Mouse (Mus musculus) erythroblast, adult 5-6 weeks (primary cell): ENCODE results near the gene Cybrd1. TPM values are rescaled to one million over a fixed set of nuclear protein-coding genes. Genes with fewer than 3 reads are reported as not detected.

Experiments used
- ATAC-seq: replicated peaks from 2 replicates; pipeline ENCODE4 v1.8.0; 2016; ENCODE audit warnings: moderate number of reproducible peaks, mild to moderate bottlenecking, moderate TSS enrichment, inconsistent platforms; ENCODE audit not compliant: poor library complexity, low FRiP score, severe bottlenecking
- total RNA-seq, 2 experiments: library from RNA; stranded (forward) in 1 of 2; stranded (reverse) in 1 of 2; fragments of 150-400 nt in 1 of 2; fragments of 200-764, 138-1000 nt in 1 of 2; gene quantifications; 2 replicates each; pipeline versions ENCODE4 v1.2.3 to v1.2.4; 2015 to 2017; ENCODE audit warnings: low replicate concordance in 2 of 2

The Cybrd1 gene
- total RNA-seq (2015; ENCODE audit: low replicate concordance) (not detected in 2 replicates), total RNA-seq (2017; ENCODE audit: low replicate concordance) (not detected in 2 replicates)

GRCm38 (mm10) chr2:71117797-71118708 lies at the start of gene Cybrd1:
Gene Cybrd1, plus strand, starts transcription at chr2:71117923.
- ATAC-seq, result no peak

GRCm38 (mm10) chr2:71071601-71072000 lies 46.1 kb upstream of the Cybrd1 start:
- no peak for ATAC-seq

- ATAC-seq, result no peak
Measured at GRCm38 (mm10) chr2:71073330-71073729, 44.4 kb upstream of the Cybrd1 start.

DNA sequence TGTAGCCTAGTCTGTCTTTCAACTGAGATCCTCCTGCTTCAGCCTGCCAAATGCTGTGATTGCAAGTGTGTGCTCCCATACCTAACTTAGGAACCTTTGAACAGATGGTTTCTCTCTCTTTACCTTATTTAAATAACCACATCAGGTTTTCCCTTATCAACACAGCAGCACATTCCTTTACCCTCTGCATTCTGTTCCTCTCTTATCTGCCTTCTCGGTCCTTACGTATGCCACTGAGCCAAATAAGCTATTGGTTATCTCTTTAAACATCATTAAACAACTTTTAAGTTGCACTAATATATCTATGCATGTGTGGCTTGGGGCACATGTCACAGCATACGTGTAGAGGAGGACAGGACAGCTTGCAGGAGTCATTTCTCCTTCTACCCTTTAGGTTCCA lies 43.9 kb upstream of the Cybrd1 start:
- ATAC-seq, result 0 out of 2 replicates have a peak, but pooled peaks have one; percentile 30

GRCm38 (mm10) chr2:71082416-71082815 lies 35.3 kb upstream of the Cybrd1 start:
- no peak for ATAC-seq

- ATAC-seq, result no peak
Measured at GRCm38 (mm10) chr2:71083454-71084193, 34.1 kb upstream of the Cybrd1 start.

DNA sequence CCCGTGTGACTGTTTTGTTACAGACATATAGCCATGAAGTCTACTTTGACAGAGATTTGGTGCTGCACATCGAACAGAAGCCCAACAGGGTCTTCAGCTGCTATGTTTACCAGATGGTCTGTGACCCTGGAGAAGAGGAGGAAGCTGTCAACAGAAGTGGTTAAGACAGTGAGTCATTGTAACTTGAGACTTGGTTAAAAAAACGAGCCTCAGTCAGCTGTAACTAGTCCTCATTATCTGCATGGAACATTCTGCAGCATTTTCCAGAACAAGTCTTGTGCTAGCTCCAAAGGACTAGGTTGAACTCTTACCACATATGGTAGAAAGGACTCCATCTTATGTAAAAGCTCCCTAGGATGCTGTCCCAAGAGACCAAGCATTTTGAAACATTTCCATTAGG lies 28.0 kb upstream of the Cybrd1 start:
- ATAC-seq, result no peak

DNA sequence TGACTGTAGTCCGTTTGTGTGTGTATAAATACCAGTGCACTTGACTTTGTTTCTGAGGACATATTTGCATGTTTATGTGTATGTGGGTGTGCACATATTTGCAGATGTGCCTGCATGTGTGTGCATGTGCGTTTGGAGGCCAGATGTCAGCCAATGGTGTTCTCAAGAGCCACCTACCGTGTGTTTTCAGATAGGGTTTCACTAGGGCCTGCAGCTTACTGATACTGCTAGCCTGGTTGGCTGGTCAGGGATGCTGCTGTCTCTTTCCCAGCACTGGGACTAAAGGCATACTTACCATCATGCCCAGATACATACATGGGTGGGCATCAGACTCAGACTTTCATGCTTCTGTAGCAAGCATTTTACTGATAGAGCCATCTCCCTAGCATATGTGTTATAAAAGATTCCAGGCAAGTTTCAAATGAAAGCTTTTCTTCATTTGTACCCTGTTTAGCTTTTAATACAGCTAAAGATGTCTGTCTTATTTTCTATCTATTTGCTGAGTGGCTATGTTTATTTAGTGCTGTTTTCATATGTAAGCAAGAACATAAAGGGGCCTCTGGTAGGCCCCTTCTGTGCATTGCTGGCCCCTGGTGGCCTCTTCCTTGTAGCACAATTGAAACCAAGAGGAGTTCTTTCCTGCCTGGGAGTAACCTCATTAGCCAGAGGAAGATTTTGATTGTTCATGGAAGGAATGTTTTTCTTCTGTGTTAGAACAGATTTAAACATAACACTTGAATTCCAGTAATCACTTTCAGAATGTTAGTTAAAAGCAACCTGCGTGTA lies 26.9 kb upstream of the Cybrd1 start:
- ATAC-seq, result peak; percentile 97

- peak; percentile 77 for ATAC-seq
Measured at GRCm38 (mm10) chr2:71096170-71096569, 21.6 kb upstream of the Cybrd1 start.

DNA sequence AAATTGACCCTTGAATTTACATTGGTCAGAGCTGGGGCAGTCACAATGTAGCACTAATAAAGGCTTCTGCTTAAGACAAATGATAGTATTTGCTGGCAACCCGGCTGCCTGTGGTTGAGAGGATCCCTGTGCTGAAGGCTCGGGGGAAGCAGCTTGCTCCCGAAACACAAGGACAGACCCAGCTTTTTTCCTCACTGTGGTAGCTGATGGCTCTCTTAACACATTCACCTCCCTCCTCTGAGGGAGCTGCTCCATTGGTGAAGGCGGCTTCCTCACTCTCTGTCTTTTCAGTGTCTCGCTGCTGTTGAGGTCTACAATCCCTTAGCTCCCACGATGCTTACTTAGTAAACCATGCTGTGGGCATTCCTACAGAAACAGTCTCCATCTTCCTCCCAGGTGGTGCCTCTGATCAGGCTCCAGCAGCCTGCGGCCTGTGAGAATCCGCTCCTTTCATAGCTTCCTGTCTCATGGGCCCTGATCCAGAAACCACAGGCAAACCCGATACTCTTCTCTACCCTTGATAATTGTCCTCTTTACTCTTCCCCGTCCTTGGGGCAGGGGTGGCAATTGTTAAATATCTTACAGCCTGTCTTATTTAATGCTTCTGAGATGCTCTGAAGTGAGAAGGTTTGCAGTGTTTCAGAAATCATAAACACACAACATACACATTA lies 15.0 kb upstream of the Cybrd1 start:
- no peak for ATAC-seq

- ATAC-seq, result no peak
Measured at GRCm38 (mm10) chr2:71103292-71103680, 14.4 kb upstream of the Cybrd1 start.

GRCm38 (mm10) chr2:71104696-71105095 lies 13.0 kb upstream of the Cybrd1 start:
- ATAC-seq, result no peak

DNA sequence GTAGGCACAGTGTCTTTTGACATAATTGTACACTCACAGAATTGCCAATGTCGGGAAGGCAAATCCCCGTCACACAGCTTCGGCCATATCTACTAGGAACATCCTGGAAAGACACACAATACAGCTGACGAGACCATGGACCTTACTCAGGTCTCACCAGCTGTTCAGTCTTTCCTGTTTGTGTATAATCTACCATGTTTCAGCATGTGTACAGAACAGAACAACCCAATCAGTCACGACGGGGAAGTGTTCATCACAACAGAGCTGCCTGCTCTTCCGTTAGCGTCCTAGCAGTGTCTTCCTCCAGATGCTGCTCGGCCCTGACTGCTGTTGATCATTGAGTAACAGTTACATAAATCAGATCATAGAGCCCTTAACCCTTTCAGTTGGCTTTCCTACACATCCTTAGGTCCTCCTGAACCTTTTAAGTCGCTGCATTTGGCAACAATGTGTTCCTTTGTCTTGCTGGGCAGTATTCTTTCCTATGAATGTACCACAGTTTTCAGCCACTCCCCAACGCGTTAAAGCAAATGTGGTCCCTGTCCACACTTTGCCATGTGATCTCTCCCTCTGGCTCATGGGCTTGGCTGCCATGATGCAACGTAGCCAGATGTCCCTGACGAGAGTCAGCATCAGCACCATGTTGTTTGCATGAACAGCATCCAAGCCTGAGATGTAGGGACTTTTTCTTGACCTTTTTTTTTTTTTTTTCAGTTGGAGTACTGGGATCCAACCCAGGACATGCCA lies 12.1 kb upstream of the Cybrd1 start:
- no peak for ATAC-seq

GRCm38 (mm10) chr2:71107225-71107624 lies 10.5 kb upstream of the Cybrd1 start:
- ATAC-seq, result no peak

- no peak for ATAC-seq
Measured at GRCm38 (mm10) chr2:71108541-71108940, 9.2 kb upstream of the Cybrd1 start.

- ATAC-seq, result no peak
Measured at GRCm38 (mm10) chr2:71113489-71114171, 4.1 kb upstream of the Cybrd1 start.

DNA sequence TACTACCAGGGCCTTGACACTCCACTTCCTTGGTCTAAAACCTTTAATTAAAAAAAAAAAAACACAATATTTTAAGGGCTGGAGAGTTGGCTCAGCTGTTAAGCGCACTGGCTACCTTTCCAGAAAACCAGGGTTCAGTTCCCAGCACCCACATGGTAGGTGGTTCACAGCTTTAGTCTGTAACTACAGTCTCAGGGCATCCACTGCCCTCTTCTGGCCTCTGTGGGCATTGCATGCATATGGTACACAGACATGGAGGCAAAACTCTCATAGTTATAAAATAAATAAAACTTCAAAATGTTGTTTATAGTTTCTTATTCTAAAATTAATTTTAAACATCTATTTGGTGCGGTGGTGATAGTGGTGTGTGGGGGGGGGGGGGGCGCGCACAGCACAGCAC lies 1.6 kb upstream of the Cybrd1 start:
- no peak for ATAC-seq

GRCm38 (mm10) chr2:71120844-71121243 lies 3.1 kb downstream of the Cybrd1 start:
- no peak for ATAC-seq
